Mouse (Mus musculus): ENCODE measurements around the gene Cyp26b1.

The Cyp26b1 gene

GRCm38 (mm10) chr6:84565245-84565644, 28.5 kb downstream of the Cyp26b1 start:
- in situ Hi-C loops (cut with MboI, MseI) = no loop called here

GRCm38 (mm10) chr6:84562948-84563347, 30.8 kb downstream of the Cyp26b1 start:
- in situ Hi-C loops (cut with MboI, MseI) = no loop called here

GRCm38 (mm10) chr6:84561171-84561570, 32.5 kb downstream of the Cyp26b1 start:
- in situ Hi-C loops (cut with MboI, MseI) = no loop called here

GRCm38 (mm10) chr6:84549852-84550437, 43.8 kb downstream of the Cyp26b1 start:
- in situ Hi-C loops (cut with MboI, MseI) = no loop called here

GRCm38 (mm10) chr6:84545428-84545827, 48.3 kb downstream of the Cyp26b1 start:
- in situ Hi-C loops (cut with MboI, MseI) = no loop called here

GRCm38 (mm10) chr6:84544359-84544758, 49.3 kb downstream of the Cyp26b1 start:
- in situ Hi-C loops (cut with MboI, MseI) = no loop called here

- in situ Hi-C loops (cut with MboI, MseI) = no loop called here
Measured at GRCm38 (mm10) chr6:84543516-84543915, 50.2 kb downstream of the Cyp26b1 start.

- in situ Hi-C loops (cut with MboI, MseI) = no loop called here
Measured at GRCm38 (mm10) chr6:84539924-84540323, 53.8 kb downstream of the Cyp26b1 start.

- in situ Hi-C loops (cut with MboI, MseI) = no loop called here
Measured at GRCm38 (mm10) chr6:84538681-84539080, 55.0 kb downstream of the Cyp26b1 start.

GRCm38 (mm10) chr6:84537611-84538197, 56.0 kb downstream of the Cyp26b1 start:
- in situ Hi-C loops (cut with MboI, MseI) = no loop called here

- in situ Hi-C loops (cut with MboI, MseI) = no loop called here
Measured at GRCm38 (mm10) chr6:84534944-84535343, 58.8 kb downstream of the Cyp26b1 start.

- in situ Hi-C loops (cut with MboI, MseI) = no loop called here
Measured at GRCm38 (mm10) chr6:84529912-84530311, 63.8 kb downstream of the Cyp26b1 start.

GRCm38 (mm10) chr6:84524901-84525601, 68.7 kb downstream of the Cyp26b1 start:
- in situ Hi-C loops (cut with MboI, MseI) = no loop called here
